Mouse (Mus musculus) kidney, embryonic 15.5 days (tissue): ENCODE results near the gene Mst1. TPM values are rescaled to one million over a fixed set of nuclear protein-coding genes. Genes with fewer than 3 reads are reported as not detected.

Experiments
- ATAC-seq: fragments of 200-750 bp; cut with Nextera tagmentation; replicated peaks from 2 replicates; pipeline ENCODE4 v1.8.0; 2017; ENCODE audit warnings: moderate TSS enrichment; ENCODE audit not compliant: low FRiP score
- H3K27ac ChIP-seq: fragments of 300-500 bp; sonication (generic); 2 replicates; pipeline ENCODE4 v1.5.1; 2015; ENCODE audit warnings: mild to moderate bottlenecking, inconsistent platforms
- H3K27me3 ChIP-seq: fragments of 300-500 bp; sonication (generic); 2 replicates; pipeline ENCODE4 v1.6.1; 2015; ENCODE audit warnings: inconsistent platforms
- H3K36me3 ChIP-seq: fragments of 300-500 bp; sonication (generic); 2 replicates; pipeline ENCODE4 v1.6.1; 2015; ENCODE audit warnings: inconsistent platforms
- H3K4me1 ChIP-seq: fragments of 300-500 bp; sonication (generic); 2 replicates; pipeline ENCODE4 v1.6.1; 2015; ENCODE audit warnings: inconsistent platforms
- H3K4me2 ChIP-seq: fragments of 300-500 bp; sonication (generic); 2 replicates; pipeline ENCODE4 v1.6.1; 2015; ENCODE audit warnings: moderate library complexity, mild to moderate bottlenecking, inconsistent platforms
- H3K4me3 ChIP-seq: fragments of 300-500 bp; sonication (generic); replicated peaks from 2 replicates; pipeline ENCODE4 v1.5.1; 2015; ENCODE audit warnings: mild to moderate bottlenecking, inconsistent platforms
- H3K9ac ChIP-seq: fragments of 300-500 bp; sonication (generic); 2 replicates; pipeline ENCODE4 v1.6.1; 2015; ENCODE audit warnings: mild to moderate bottlenecking, inconsistent platforms
- H3K9me3 ChIP-seq: fragments of 300-500 bp; sonication (generic); replicated peaks from 2 replicates; pipeline ENCODE4 v1.6.1; 2016; ENCODE audit warnings: inconsistent platforms
- WGBS: fragments of 180-500 bp; shearing (Covaris S2); methylation state at CpG from one replicate; pipeline ENCODE4 v1.1.7; 2015; ENCODE audit warnings: mixed read lengths; 5-methylcytosine and 5-hydroxymethylcytosine counted together
- polyA plus RNA-seq: library from polyadenylated mRNA; unstranded; fragments of >200 nt; fragmentation: Nextera tagmentation; extraction: Ambion mirVana; gene quantifications from 2 replicates; pipeline ENCODE4 v1.2.1, GENCODE M21; 2015

Mst1 gene
- 0.45 and 0.55 TPM in 2 replicates for polyA plus RNA-seq

- ATAC-seq = peak; percentile 41
Measured at GRCm38 (mm10) chr9:108080168-108080567, at the start of gene Mst1. Gene Mst1, plus strand, starts transcription at chr9:108080436.

GRCm38 (mm10) chr9:108032126-108032525, 48.1 kb upstream of the Mst1 start:
- H3K9me3 ChIP-seq = no peaks in the 10 kb centered on the region
- no peaks in the 10 kb centered on the region for H3K4me1 ChIP-seq
- H3K4me3 ChIP-seq = no peak overlapping the region
- no peak overlapping the region for H3K27ac ChIP-seq
- 91% methylated on average over 5 of the region's 5 CpGs for WGBS
- no peak overlapping the region for H3K9ac ChIP-seq
- ATAC-seq = no peak
- H3K27me3 ChIP-seq = no peaks in the 10 kb centered on the region
- H3K36me3 ChIP-seq = peaks cover 77% of the 10 kb centered on the region
- no peak overlapping the region for H3K4me2 ChIP-seq

More at GRCm38 (mm10) chr9:108080168-108080567, at the start of gene Mst1:
- H3K36me3 ChIP-seq = peaks cover 11% of the 10 kb centered on the region
- no peak within 1 kb of the TSS for H3K27ac ChIP-seq
- WGBS = 76% methylated on average over 5 of the region's 5 CpGs
- peaks cover 37% of the 10 kb centered on the region for H3K27me3 ChIP-seq
- H3K4me2 ChIP-seq = peak within 1 kb of the TSS; percentile 84
- no peaks in the 10 kb centered on the region for H3K9me3 ChIP-seq
- peak within 1 kb of the TSS; percentile 90 for H3K9ac ChIP-seq
- H3K4me1 ChIP-seq = peaks cover 30% of the 10 kb centered on the region
- peak within 1 kb of the TSS; percentile 75 for H3K4me3 ChIP-seq

- ATAC-seq = no peak
- Histone ChIP-seq H3K4me2 (no peak overlapping the region), H3K9me3 (no peaks in the 10 kb centered on the region), H3K4me3 (no peak overlapping the region), H3K36me3 (peaks cover 77% of the 10 kb centered on the region), H3K27me3 (no peaks in the 10 kb centered on the region), H3K9ac (no peak overlapping the region), H3K4me1 (no peaks in the 10 kb centered on the region), H3K27ac (no peak overlapping the region)
- WGBS = 93% methylated on average over 2 of the region's 2 CpGs
Measured at GRCm38 (mm10) chr9:108035331-108036156, 44.7 kb upstream of the Mst1 start.

GRCm38 (mm10) chr9:108044751-108045492, 35.3 kb upstream of the Mst1 start:
- no peaks in the 10 kb centered on the region for H3K9me3 ChIP-seq
- WGBS = 96% methylated on average over 8 of the region's 8 CpGs
- H3K27me3 ChIP-seq = no peaks in the 10 kb centered on the region
- ATAC-seq = no peak
- no peak overlapping the region for H3K4me2 ChIP-seq
- H3K27ac ChIP-seq = no peak overlapping the region
- H3K36me3 ChIP-seq = peaks cover 65% of the 10 kb centered on the region
- H3K4me3 ChIP-seq = no peak overlapping the region
- H3K9ac ChIP-seq = no peak overlapping the region
- peaks cover 18% of the 10 kb centered on the region for H3K4me1 ChIP-seq

DNA sequence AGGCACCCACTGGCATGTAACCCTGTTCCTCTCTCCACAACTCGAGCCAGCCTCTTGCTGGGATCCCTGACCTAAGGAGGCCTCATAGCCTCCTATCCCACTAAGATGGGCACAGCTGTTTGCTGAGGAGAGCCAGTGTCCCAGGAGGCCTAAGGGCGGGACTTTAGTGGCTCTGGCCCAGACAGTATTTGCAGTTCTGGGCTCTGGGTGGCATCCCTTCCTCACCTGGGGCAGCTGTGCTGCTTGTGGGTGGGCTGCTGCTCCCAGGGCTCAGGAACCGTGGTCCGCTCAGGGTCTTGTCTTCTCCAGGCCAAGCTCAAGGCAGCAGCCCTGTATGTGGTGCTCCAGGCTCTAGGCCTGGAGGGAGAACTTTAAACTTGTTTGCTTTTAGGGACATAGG, 33.7 kb upstream of the Mst1 start:
- H3K27me3 ChIP-seq = no peaks in the 10 kb centered on the region
- H3K4me3 ChIP-seq = no peak overlapping the region
- H3K4me2 ChIP-seq = no peak overlapping the region
- 91% methylated on average over 4 of the region's 4 CpGs for WGBS
- no peak for ATAC-seq
- H3K27ac ChIP-seq = no peak overlapping the region
- H3K4me1 ChIP-seq = peaks cover 26% of the 10 kb centered on the region
- H3K36me3 ChIP-seq = peaks cover 66% of the 10 kb centered on the region
- no peaks in the 10 kb centered on the region for H3K9me3 ChIP-seq
- H3K9ac ChIP-seq = no peak overlapping the region

DNA sequence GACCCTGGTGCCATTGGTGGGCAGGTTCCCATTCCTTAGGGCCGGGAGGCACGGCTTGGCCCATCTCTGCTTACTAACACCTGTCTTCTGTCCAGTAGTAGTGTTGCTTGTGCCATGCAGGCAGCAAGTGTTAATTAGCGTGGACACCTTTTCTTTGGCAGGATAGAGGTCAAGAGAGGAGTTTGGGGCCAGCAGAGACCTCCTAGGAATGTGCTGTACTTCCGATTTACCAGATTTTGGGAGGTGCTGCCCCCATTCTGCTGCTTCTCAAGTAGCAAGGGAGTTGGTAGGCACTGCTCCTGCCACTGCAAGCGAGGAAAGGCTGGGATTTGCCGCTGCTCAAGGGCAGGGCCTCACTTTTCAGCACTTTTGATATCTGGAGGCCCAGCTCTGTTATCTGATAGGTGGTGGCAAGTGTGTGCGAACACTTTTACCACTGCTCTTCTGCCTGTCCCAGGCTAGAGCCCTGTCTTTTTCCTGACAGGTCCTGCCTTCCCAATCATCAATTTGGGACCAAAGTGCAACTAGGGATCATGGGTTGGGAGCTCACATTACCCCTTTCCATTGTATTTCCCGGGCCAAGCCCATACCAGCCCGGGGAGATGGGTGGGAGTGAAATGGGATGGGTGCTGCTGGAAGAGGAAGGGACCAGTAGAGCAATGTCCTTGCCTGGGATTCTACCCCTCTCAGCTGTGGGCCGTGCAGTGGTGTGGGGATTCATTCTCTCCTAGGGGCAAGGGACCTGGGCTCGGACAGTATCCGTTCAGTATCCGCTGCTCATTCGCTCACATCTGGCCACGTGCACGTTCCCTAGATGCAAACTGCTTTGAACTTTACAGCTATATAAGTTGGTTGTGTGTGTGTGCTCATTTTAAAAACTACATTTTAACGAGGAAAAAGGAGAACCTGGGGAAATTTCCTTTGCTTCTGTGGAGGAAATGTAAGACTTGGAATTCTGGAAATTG, 32.4 kb upstream of the Mst1 start:
- peaks cover 60% of the 10 kb centered on the region for H3K36me3 ChIP-seq
- peak overlapping the region; percentile 77 for H3K27ac ChIP-seq
- no peaks in the 10 kb centered on the region for H3K27me3 ChIP-seq
- H3K9ac ChIP-seq = peak overlapping the region; percentile 63
- H3K4me1 ChIP-seq = peaks cover 30% of the 10 kb centered on the region
- peak overlapping the region; percentile 86 for H3K4me2 ChIP-seq
- ATAC-seq = no peak
- WGBS = 45% methylated on average over 17 of the region's 17 CpGs
- H3K4me3 ChIP-seq = peak overlapping the region; percentile 72
- no peaks in the 10 kb centered on the region for H3K9me3 ChIP-seq

- Histone ChIP-seq H3K9me3 (no peaks in the 10 kb centered on the region), H3K36me3 (peaks cover 57% of the 10 kb centered on the region), H3K4me1 (peaks cover 36% of the 10 kb centered on the region), H3K9ac (peak overlapping the region; percentile 63), H3K27ac (peak overlapping the region; percentile 77), H3K27me3 (no peaks in the 10 kb centered on the region), H3K4me3 (peak overlapping the region; percentile 72), H3K4me2 (peak overlapping the region; percentile 86)
- WGBS = under 1% methylated on average over 19 of the region's 19 CpGs
- ATAC-seq = peak; percentile 51
Measured at GRCm38 (mm10) chr9:108048566-108048955, 31.7 kb upstream of the Mst1 start.

- under 1% methylated on average over 31 of the region's 39 CpGs for WGBS
- no peaks in the 10 kb centered on the region for H3K9me3 ChIP-seq
- peak within 1 kb of the TSS; percentile 63 for H3K9ac ChIP-seq
- peak within 1 kb of the TSS; percentile 72 for H3K4me3 ChIP-seq
- H3K36me3 ChIP-seq = peaks cover 62% of the 10 kb centered on the region
- ATAC-seq = peak; percentile 96
- no peaks in the 10 kb centered on the region for H3K27me3 ChIP-seq
- H3K27ac ChIP-seq = peak within 1 kb of the TSS; percentile 77
- peaks cover 38% of the 10 kb centered on the region for H3K4me1 ChIP-seq
- H3K4me2 ChIP-seq = peak within 1 kb of the TSS; percentile 86
Measured at GRCm38 (mm10) chr9:108049016-108049455, 31.2 kb upstream of the Mst1 start, which contains the start of gene Gmppb. Gene Gmppb, plus strand, starts transcription at chr9:108049242.

DNA sequence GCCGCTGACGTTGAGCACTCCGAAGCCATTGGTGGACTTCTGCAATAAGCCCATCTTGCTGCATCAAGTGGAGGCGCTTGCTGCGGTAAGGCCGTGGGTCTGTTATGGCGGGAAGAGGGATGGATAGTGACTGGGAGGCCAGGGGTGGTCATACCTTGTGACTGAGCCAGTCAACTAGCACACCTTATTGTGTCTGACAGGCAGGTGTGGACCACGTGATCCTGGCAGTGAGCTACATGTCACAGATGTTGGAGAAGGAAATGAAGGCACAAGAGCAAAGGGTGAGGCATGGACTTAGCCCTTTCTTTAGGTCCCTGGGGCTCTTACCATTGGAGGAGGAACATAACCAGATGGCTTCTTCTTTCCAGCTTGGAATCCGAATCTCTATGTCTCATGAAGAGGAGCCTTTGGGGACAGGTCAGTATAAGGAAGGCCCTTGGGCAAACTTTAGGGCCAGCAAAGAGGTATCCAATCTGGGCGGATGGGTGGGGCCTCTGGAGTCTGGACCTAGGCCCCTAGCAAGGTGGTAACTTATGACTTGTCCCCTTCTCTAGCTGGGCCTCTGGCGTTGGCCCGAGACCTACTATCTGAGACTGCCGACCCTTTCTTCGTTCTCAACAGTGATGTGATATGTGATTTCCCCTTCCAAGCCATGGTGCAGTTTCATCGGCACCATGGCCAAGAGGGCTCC, 30.5 kb upstream of the Mst1 start:
- peak overlapping the region; percentile 63 for H3K9ac ChIP-seq
- H3K27ac ChIP-seq = peak overlapping the region; percentile 76
- peaks cover 38% of the 10 kb centered on the region for H3K4me1 ChIP-seq
- peak overlapping the region; percentile 72 for H3K4me3 ChIP-seq
- H3K36me3 ChIP-seq = peaks cover 65% of the 10 kb centered on the region
- H3K9me3 ChIP-seq = no peaks in the 10 kb centered on the region
- ATAC-seq = 0 out of 2 replicates have a peak, but pooled peaks have one; percentile 0
- 37% methylated on average over 15 of the region's 15 CpGs for WGBS
- H3K4me2 ChIP-seq = peak overlapping the region; percentile 86
- no peaks in the 10 kb centered on the region for H3K27me3 ChIP-seq

DNA sequence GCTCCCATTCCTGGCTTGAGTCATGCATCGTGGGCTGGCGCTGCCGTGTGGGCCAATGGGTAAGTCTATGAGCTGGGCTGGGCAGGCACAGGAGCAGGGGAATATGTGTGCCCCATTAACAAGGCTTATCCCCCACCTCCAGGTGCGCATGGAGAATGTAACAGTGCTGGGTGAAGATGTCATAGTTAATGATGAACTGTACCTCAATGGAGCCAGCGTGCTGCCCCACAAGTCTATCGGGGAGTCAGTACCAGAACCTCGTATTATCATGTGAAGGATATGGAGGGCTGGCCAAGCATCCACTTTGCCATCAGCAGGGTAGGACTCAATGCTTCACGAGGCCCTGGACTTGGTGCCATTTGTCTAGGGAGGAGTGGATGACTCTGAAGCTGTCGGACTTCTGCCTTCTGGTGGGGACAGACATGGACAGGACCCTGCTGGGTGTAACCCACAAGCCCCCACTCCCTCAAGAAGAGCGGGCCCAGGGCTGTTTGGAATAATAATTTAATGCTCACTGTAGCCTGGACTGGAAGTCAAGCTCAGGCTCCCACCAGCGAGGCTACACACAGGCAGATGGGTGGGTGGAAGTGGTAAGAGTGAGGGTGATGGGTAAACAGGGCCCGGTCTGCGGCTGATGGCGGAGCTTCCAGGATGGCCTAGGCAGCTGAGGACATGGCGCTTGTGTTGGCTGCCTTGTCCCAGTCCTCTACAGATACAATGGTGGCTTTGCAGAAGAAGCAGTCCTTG, 28.9 kb upstream of the Mst1 start:
- Histone ChIP-seq H3K4me2 (no peak overlapping the region), H3K4me1 (peaks cover 38% of the 10 kb centered on the region), H3K4me3 (no peak overlapping the region), H3K36me3 (peaks cover 65% of the 10 kb centered on the region), H3K9ac (no peak overlapping the region), H3K27me3 (no peaks in the 10 kb centered on the region), H3K27ac (no peak overlapping the region), H3K9me3 (no peaks in the 10 kb centered on the region)
- WGBS = 93% methylated on average over 15 of the region's 15 CpGs
- ATAC-seq = no peak
